In the genomic region with DNA sequence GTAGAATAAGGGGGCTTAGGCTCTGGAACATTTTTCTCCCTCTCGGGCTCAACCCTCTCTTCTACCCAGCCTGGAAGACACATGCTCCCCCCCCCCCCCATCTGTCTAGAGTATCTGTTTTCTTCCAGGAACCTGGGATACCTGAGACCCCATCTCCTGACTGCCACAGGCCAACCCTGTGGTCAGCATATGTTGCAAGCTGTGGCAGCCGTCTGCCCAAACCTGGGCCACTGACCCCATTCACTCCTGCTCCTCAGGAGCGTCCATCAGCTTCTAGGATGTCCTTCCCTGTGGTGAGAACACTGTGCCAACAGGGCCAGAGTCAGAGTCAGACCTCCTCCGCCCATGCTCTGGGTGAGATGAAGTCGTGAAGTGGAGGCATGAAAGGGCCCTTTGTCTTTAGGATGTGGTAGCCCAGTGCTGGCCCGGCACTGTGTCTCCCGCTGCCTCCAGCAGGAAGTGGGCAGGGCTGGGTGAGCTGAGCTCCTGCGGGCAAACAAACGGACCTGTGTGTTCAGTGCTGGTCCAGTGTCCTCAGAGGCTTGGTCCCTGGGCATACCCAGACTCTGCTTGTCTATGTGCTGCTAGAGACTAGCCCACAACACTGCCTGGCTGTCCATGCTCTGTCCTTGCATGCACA, we compare ENCODE assay signal across 9 mouse cellular contexts.
DNase-seq lines count a peak whose midpoint lies in the region; ATAC-seq lines count a peak whose summit lies in the region.
"Had no signal": no experiment of that assay in that cellular context is flagged by ENCODE, and none has a peak within 500 bp of the region (broad histone marks: within the 10 kb centered on the region; RNA-seq: fewer than 3 reads in every experiment).

No protein-coding gene starts in this region.

- peak; percentile 80 for DNase-seq in retina, postnatal 1 day
- no peak for DNase-seq in retina, embryonic 14.5 days (ENCODE audit: low spot score)
- DNase-seq in layer of hippocampus, postnatal 10 days (ENCODE audit: low spot score in 2 of 2) = peak; percentile 51 to 65
- DNase-seq in right cerebral cortex, postnatal 10 days (ENCODE audit: low spot score in 2 of 2) = peak; percentile 80 to 85
- DNase-seq in lung, postnatal 25 days (ENCODE audit: low spot score) = no peak
- DNase-seq in adrenal gland, postnatal 4 days (ENCODE audit: low spot score in 2 of 2) = no peak
- DNase-seq in spleen, adult 18-20 months = no peak
- DNase-seq: liver, embryonic 13.5 days had no signal

- no peak overlapping the region for H3K9ac ChIP-seq in embryonic facial prominence, embryonic 12.5 days
- H3K9ac ChIP-seq: liver, embryonic 13.5 days had no signal

- ATAC-seq in embryonic facial prominence, embryonic 12.5 days (ENCODE audit: insufficient number of reproducible peaks, insufficient read depth, low FRiP score, low TSS enrichment) = 0 out of 2 replicates have a peak, but pooled peaks have one; percentile 55

- H3K36me3 ChIP-seq in embryonic facial prominence, embryonic 12.5 days = no peaks in the 10 kb centered on the region
- H3K36me3 ChIP-seq: liver, embryonic 13.5 days had no signal

- no peaks in the 10 kb centered on the region for H3K9me3 ChIP-seq in embryonic facial prominence, embryonic 12.5 days

- peaks cover 7% of the 10 kb centered on the region for H3K4me1 ChIP-seq in embryonic facial prominence, embryonic 12.5 days
- H3K4me1 ChIP-seq: liver, embryonic 13.5 days had no signal

- peak overlapping the region; percentile 78 for H3K27ac ChIP-seq in embryonic facial prominence, embryonic 12.5 days
- H3K27ac ChIP-seq: liver, embryonic 13.5 days had no signal

- H3K27me3 ChIP-seq in embryonic facial prominence, embryonic 12.5 days = no peaks in the 10 kb centered on the region
- H3K27me3 ChIP-seq: liver, embryonic 13.5 days had no signal

- H3K4me2 ChIP-seq in embryonic facial prominence, embryonic 12.5 days (replicated peaks) = peak overlapping the region; percentile 13; the same call in 1 of the 2 replicates
- H3K4me2 ChIP-seq: liver, embryonic 13.5 days had no signal

- WGBS in embryonic facial prominence, embryonic 12.5 days = 23% methylated on average over 9 of the region's 9 CpGs

- no peak overlapping the region for H3K4me3 ChIP-seq in embryonic facial prominence, embryonic 12.5 days
- H3K4me3 ChIP-seq: liver, embryonic 13.5 days had no signal

Comparison
In these comparisons a context has a peak if more than half of its experiments do, and no peak if none do; other contexts are left out.
1. DNase-seq: peak in retina, postnatal 1 day (single experiment), layer of hippocampus, postnatal 10 days (2 of 2) and right cerebral cortex, postnatal 10 days (2 of 2); none in retina, embryonic 14.5 days (single experiment), lung, postnatal 25 days (single experiment), adrenal gland, postnatal 4 days (0 of 2) and spleen, adult 18-20 months (0 of 2).